Mouse (Mus musculus): ENCODE data around the gene Cyp2d22. TPM values are rescaled to one million over a fixed set of nuclear protein-coding genes. Genes with fewer than 3 reads are reported as not detected.
"Not testable (repeated sequence)": the region's sequence is repeated elsewhere in the genome, so short reads cannot be mapped to it uniquely, and the experiment has no call there.

Cyp2d22 gene
- total and polyA plus RNA-seq, 3 experiments = 0.11 TPM; not detected in 2

DNA sequence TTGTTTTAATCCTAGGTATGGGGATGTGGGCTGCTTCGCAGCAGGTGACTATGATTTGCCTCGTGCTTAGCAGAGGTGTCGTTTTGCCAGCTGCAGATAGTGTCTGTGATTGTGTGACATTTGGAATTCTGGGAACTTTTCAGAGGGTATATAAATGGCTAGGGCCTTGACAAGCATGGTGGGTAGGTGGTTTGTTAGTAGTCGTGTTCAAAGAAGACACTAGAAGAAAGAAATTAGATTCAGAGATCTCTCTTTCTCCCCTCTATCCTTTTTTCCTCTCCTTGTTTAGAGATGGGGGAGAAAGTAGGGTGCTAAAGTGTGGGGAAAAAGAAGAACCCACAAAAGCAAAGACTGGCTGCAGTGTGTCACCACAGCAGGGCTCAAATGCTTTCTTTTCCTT, 11.9 kb downstream of the Cyp2d22 start:
- no peak overlapping the region for H3K4me3 ChIP-seq (ENCODE audit: low read depth, low read length)
- no peaks in the 10 kb centered on the region for H3K36me3 ChIP-seq (replicated peaks)
- ATAC-seq (ENCODE audit: extremely low read depth, insufficient number of reproducible peaks, low FRiP score, poor library complexity, severe bottlenecking) = no peak
- DNase-seq (ENCODE audit: low spot score) = no peak
- TF ChIP-seq GATA2 (IDR thresholded peaks at IDR 0.05; ENCODE audit: borderline replicate concordance, low read depth, low read length) = no peak
- peaks cover 37% of the 10 kb centered on the region for H3K27me3 ChIP-seq (ENCODE audit: insufficient read depth, low read length)
- H3K4me1 ChIP-seq (ENCODE audit: insufficient read depth, low read depth, low read length) = no peaks in the 10 kb centered on the region
- H3K9me3 ChIP-seq (replicated peaks) = no peaks in the 10 kb centered on the region

DNA sequence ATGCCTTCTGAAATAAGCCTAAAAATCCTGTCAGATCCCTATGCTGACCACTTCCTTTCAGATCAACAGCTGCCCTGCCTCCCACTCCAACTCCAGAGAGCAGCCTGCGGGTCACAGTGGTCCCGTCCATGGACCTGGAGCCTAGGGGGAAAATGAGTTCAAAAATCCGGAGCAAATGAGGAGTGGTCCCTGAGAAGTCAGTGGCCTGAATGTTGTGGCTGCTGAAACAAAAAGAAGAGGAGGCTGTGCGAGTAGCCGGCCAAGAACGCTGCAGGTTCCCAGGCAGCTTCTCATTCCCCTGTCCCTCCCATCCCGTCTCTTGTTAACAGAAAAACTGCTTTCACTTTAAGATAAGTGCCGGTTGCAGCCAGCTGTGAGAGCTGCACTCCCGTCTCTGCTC, 15.5 kb downstream of the Cyp2d22 start:
- H3K4me1 ChIP-seq (ENCODE audit: insufficient read depth, low read depth, low read length); DNase-seq (ENCODE audit: low spot score); H3K9me3 ChIP-seq (replicated peaks): not testable (repeated sequence)

DNA sequence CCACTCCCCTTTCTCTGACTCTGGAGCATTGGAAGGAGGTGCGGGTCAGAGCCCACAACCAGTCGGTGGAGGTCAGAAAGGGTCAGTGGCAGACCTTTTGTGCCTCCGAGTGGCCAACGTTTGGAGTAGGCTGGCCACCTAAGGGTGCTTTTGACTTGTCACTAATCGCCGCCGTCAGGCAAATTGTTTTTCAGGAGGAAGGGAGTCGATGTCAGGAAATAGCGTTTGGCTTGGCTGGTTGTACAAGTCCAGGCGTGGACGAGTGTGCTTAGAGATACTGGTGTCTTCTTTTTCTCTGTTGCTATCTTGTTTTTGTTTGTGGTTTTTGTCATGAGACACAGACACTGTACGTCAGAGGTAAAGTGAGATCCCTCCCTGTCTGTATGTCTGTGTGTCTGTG, 16.3 kb downstream of the Cyp2d22 start:
- not testable (repeated sequence) for H3K36me3 ChIP-seq (replicated peaks); H3K4me3 ChIP-seq (ENCODE audit: low read depth, low read length); H3K27me3 ChIP-seq (ENCODE audit: insufficient read depth, low read length); DNase-seq (ENCODE audit: low spot score); H3K4me1 ChIP-seq (ENCODE audit: insufficient read depth, low read depth, low read length); H3K9me3 ChIP-seq (replicated peaks); ATAC-seq (ENCODE audit: extremely low read depth, insufficient number of reproducible peaks, low FRiP score, poor library complexity, severe bottlenecking)

More for the DNA sequence above, 15.5 kb downstream of the Cyp2d22 start:
- not testable (repeated sequence) for ATAC-seq (ENCODE audit: extremely low read depth, insufficient number of reproducible peaks, low FRiP score, poor library complexity, severe bottlenecking); H3K27me3 ChIP-seq (ENCODE audit: insufficient read depth, low read length); H3K36me3 ChIP-seq (replicated peaks)
- peak overlapping the region; percentile 57; the same call in 1 of the 2 replicates for H3K4me3 ChIP-seq (ENCODE audit: low read depth, low read length)

DNA sequence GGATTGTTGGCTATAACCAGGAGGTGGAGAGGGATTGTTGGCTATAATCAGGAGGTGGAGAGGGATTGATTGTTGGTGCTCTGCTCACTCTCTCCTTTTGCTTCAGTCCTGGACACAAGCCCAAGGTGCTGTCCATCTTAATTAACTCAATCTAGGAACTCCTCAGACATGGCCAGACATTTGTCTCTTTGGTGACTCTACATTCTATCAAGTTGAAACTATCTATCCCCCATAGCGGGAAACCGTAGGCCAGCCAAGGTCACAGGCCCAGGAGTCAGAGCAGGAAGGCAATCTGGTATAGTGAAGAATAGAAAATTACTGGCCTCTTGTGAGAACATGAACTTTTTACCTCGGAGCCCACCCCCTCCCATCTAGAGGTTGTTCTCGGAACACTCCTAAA, 17.8 kb downstream of the Cyp2d22 start:
- TF ChIP-seq GATA1 (IDR thresholded peaks at IDR 0.05; ENCODE audit: borderline replicate concordance, low read length) (no peak), GATA2 (IDR thresholded peaks at IDR 0.05; ENCODE audit: borderline replicate concordance, low read depth, low read length) (no peak), TAL1 (conservative IDR thresholded peaks at IDR 0.05; ENCODE audit: low read depth, low read length) (no peak), CTCF (IDR thresholded peaks at IDR 0.05; ENCODE audit: low read depth, low read length) (no peak), POLR2AphosphoS5 (IDR thresholded peaks at IDR 0.05; ENCODE audit: insufficient replicate concordance, low read depth, low read length) (no peak)
- H3K36me3 ChIP-seq (replicated peaks) = peaks cover 6% of the 10 kb centered on the region
- no peaks in the 10 kb centered on the region for H3K27me3 ChIP-seq (ENCODE audit: insufficient read depth, low read length)
- H3K9me3 ChIP-seq (replicated peaks) = no peaks in the 10 kb centered on the region
- DNase-seq (ENCODE audit: low spot score) (no peak), ATAC-seq (ENCODE audit: extremely low read depth, insufficient number of reproducible peaks, low FRiP score, poor library complexity, severe bottlenecking) (no peak)
- no peak overlapping the region for H3K4me3 ChIP-seq (ENCODE audit: low read depth, low read length)
- H3K4me1 ChIP-seq (ENCODE audit: insufficient read depth, low read depth, low read length) = peaks cover 16% of the 10 kb centered on the region

DNA sequence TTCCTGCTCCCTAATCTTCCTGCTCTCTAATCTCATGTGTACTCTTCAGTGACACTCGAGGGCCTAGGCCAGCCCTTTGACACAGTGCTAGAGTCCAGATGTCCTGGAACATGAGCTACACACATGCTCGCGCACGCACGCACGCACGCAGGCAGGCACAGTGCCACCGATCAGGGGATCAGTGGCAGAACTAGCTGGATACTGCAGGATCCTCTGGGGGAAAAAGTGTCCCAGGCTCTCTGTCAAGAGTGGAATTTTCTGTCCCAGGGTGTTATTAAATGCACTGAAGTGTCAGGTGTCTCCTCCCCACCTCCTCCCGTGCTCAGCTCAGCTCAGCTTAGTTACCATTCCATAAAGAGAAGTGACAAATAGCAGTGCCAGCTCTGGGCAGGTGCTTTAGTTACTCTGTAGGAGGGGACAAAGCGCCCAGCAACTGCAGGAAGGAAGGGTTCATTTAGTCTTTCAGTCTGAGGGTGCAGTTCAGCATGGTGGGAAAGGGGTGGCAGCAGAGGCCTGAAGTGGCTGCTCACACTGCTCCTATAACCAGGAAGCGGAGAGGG, 18.5 kb downstream of the Cyp2d22 start:
- no peaks in the 10 kb centered on the region for H3K9me3 ChIP-seq (replicated peaks)
- ATAC-seq (ENCODE audit: extremely low read depth, insufficient number of reproducible peaks, low FRiP score, poor library complexity, severe bottlenecking) (no peak), DNase-seq (ENCODE audit: low spot score) (no peak)
- TF ChIP-seq TAL1 (conservative IDR thresholded peaks at IDR 0.05; ENCODE audit: low read depth, low read length) = no peak
- TF ChIP-seq GATA1 (IDR thresholded peaks at IDR 0.05; ENCODE audit: borderline replicate concordance, low read length) = no peak
- TF ChIP-seq CTCF (IDR thresholded peaks at IDR 0.05; ENCODE audit: low read depth, low read length) = no peak
- TF ChIP-seq GATA2 (IDR thresholded peaks at IDR 0.05; ENCODE audit: borderline replicate concordance, low read depth, low read length) = no peak
- TF ChIP-seq POLR2AphosphoS5 (IDR thresholded peaks at IDR 0.05; ENCODE audit: insufficient replicate concordance, low read depth, low read length) = no peak
- no peak overlapping the region for H3K4me3 ChIP-seq (ENCODE audit: low read depth, low read length)
- H3K27me3 ChIP-seq (ENCODE audit: insufficient read depth, low read length) = no peaks in the 10 kb centered on the region
- peaks cover 17% of the 10 kb centered on the region for H3K4me1 ChIP-seq (ENCODE audit: insufficient read depth, low read depth, low read length)
- H3K36me3 ChIP-seq (replicated peaks) = peaks cover 7% of the 10 kb centered on the region

DNA sequence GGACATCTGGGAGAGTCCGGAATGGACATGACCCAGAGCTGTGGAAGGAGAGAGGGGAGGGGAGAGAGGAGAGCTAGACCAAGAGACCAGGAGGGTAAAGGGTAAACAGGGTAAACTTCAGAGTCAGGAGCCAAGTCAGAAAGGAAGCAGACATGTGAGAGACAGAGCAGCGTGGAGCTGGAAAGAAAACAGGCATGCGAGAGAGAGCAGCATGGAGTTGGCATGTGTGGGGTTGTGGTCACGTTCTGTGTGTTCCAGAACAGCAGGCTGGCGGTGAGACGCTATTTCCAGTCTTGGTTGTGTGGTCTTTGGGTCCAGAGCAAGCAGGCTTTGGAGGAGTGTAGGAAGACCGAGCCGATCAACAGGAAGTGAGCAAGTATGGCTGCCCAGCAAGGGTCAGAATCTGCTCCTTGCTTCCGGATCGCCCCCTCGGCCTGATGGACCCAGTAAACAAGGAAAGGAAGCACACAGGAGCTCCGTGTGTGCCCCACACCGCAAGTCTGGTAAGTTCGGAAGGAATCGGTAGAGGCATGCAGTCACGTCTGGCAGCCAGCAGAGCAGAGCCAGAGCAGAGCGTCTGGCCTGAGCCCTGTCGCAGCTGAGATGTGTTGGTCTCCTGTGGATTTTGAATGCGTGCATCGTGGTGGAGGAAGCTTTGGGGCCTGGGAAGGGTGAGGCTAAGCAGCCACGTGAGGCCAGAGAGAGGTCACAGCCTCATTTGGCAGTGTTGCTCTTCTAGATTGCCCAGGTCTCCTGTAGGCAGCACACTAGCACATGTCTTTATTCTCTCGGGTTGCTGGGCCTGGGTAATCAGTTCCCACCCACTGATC, 21.4 kb downstream of the Cyp2d22 start:
- H3K4me3 ChIP-seq (ENCODE audit: low read depth, low read length) = no peak overlapping the region

More for the DNA sequence above, 21.4 kb downstream of the Cyp2d22 start:
- DNase-seq (ENCODE audit: low spot score) (no peak), ATAC-seq (ENCODE audit: extremely low read depth, insufficient number of reproducible peaks, low FRiP score, poor library complexity, severe bottlenecking) (no peak)
- H3K9me3 ChIP-seq (replicated peaks) = 0 out of 2 replicates have a peak, but pooled peaks cover 3% of the 10 kb centered on the region
- peaks cover 26% of the 10 kb centered on the region for H3K4me1 ChIP-seq (ENCODE audit: insufficient read depth, low read depth, low read length)
- H3K36me3 ChIP-seq (replicated peaks) = peaks cover 15% of the 10 kb centered on the region
- no peak for TF ChIP-seq TAL1 (conservative IDR thresholded peaks at IDR 0.05; ENCODE audit: low read depth, low read length)
- TF ChIP-seq GATA1 (IDR thresholded peaks at IDR 0.05; ENCODE audit: borderline replicate concordance, low read length) = no peak
- no peak for TF ChIP-seq POLR2AphosphoS5 (IDR thresholded peaks at IDR 0.05; ENCODE audit: insufficient replicate concordance, low read depth, low read length)
- TF ChIP-seq CTCF (IDR thresholded peaks at IDR 0.05; ENCODE audit: low read depth, low read length) = no peak
- TF ChIP-seq GATA2 (IDR thresholded peaks at IDR 0.05; ENCODE audit: borderline replicate concordance, low read depth, low read length) = no peak
- no peaks in the 10 kb centered on the region for H3K27me3 ChIP-seq (ENCODE audit: insufficient read depth, low read length)

Data from G1E (cell line).